Mouse (Mus musculus): Measurements from ENCODE around the gene Rpl13.

- TF ChIP-seq CTCF (IDR thresholded peaks at IDR 0.05; ENCODE audit: extremely low read depth, insufficient read length, insufficient replicate concordance, low read depth, low read length) (peak; percentile 50; the same call in 1 of the 2 replicates), POLR2A (IDR thresholded peaks at IDR 0.05; ENCODE audit: low read depth, low read length) (no peak)
Measured at GRCm38 (mm10) chr8:123105553-123106326, 3.6 kb downstream of the Rpl13 start.

All from small intestine, adult 2 months (tissue).